Mouse (Mus musculus): ENCODE measurements at regions not wholly inside any gene's neighbourhood (a gene's known extent, or its start where the extent isn't known, plus 50 kb on each side); places are given as distances from the start of the nearest gene placed in this dataset.
A peak's percentile ranks its signal among the peaks of the same experiment; 100 is the strongest.
"Not testable (repeated sequence)": the region's sequence is repeated elsewhere in the genome, so short reads cannot be mapped to it uniquely, and the experiment has no call there.

DNA sequence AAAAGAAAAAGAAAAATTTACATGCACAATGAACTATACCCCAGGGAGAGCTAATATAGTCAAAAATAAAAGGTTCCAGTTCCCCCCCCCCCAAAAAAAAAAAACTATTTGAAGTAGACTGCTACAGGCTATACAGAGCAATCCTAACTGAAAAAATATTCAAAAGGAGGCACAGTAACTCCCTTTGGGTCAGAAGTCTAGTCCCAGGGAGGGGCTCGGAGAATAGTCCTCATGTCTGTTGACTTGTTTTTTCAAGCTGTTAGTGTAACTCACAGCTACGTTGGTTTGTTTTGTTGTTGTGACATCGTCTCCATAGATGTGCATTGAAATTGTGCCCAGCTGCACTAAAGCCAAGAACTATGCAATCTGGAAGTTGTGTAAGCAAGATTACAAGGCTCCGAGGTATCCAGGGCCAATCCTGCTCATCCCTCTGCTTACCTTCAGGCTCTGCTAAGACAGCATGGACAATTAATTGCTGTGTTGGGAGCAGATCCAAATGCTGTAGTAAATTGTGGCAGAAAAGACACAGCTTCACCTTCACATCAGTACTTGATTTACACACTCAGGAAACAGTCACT, 137.2 kb upstream of the Pnpt1 start:
- no peak for DNase-seq (ENCODE audit: low spot score in 2 of 2)

DNA sequence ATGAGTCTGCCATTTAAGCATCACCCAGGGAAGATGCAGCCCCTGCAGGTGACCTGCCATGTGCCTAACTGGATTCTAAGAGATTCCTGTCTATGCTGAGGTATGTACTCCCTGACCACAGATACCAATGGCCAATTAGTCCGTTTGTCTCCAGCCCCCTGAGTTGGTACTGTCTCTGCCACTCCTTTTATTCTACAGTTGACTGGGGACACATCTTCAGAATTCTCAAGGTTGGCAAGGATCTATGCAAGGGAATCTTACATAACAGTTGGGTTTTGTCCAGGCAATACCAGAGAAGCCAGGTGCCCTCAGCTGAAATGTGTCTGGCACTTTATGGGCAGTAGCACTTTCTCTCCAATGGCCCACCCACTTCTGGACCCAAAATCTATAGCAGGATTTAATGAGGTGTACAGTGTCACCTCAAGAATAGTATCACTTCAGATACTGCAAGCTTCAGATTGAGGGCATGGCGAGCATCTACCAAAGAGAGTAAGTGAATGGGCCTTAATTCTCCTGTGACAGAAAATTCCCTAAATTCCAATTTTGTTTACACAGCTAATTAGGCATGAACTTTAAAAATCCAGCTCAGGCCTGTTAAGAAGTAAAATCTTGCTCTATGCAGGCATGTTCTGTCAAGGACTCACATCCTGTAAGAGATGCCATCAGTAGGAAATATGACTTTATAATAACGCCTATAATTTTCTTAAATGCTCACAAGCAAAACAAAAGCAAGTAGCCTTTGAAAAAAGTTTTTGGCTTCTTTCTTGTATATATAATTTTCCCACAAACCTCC, 132.0 kb upstream of the Pnpt1 start:
- no peak for DNase-seq (ENCODE audit: low spot score in 2 of 2)

DNA sequence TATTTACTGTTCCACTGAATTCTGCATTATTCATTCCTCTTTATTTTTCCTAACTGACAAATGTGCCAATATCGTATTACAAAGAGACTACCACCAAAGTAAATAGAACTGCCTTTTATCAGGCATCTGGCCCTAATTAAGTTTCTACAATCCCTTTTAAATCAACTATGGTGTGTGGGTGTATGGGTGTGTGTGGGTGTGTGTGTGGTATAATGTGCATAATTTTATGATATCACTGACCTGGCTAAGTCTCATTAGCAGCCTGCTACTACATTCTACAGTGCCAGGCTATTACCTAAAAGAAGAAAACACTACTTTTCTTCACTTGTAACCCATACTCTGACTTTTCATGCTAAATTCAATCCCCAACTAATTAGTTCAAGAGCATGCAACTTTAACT, 131.3 kb upstream of the Pnpt1 start:
- DNase-seq (ENCODE audit: low spot score in 2 of 2): no peak

DNA sequence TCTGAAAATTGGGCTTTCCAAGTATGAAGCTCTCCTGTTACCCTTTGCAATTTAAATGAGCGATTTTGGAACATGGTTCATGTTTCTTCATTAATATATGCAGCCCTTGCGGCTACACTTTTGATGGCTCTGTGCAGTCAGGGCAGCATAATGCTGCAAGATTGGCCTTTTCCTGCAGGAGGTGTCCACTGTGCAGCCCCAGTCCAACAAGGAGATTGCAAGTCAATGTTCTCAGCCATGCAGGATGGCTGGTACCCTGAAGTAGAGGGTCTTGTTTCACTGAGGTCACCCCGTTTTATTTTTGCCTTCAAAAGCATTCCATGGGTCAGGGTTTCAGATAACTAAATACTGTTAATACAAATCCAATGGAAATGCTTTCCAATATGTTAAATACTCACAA, 130.9 kb upstream of the Pnpt1 start:
- DNase-seq (ENCODE audit: low spot score in 2 of 2): no peak

DNA sequence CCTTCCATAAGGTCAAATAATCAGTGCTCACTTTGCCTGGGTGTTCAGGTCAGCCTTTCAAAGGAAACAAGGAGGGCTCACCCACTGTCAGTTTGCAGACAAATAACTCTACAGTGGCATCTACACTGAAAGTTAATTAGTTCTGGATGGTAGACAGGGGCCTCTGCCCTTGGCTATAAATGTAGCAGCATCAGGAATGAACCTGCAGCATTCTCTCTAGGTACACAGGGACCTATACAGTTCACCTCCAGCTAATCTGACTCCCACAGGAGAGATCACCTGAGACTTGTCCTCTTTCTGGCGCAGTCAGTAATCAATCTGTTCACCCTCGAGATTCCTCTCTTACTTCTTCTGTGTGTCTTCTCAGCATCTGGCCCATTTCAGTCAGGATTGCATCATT, 130.3 kb upstream of the Pnpt1 start:
- DNase-seq (ENCODE audit: low spot score in 2 of 2): no peak

DNA sequence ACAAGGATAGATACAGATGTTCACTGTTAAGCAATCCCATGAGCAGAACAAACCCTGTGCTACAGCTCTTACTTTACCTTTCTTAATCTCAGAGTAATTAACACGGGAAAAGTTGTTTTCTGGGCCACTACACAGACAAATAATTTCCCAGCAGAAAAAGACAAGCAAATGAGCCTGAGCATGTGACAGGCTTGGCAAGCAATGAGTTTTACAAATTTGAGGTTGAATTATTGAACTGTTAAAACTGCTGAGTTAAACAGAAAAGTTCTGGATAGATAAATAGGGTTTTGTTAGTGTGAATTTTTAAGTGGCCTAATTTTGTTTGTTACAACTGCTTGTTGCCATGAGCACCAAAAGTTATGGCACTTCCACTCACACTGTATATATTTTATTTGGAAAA, 113.1 kb upstream of the Pnpt1 start:
- DNase-seq (ENCODE audit: low spot score in 2 of 2): peak in 1 of 2 experiments; percentile 2

DNA sequence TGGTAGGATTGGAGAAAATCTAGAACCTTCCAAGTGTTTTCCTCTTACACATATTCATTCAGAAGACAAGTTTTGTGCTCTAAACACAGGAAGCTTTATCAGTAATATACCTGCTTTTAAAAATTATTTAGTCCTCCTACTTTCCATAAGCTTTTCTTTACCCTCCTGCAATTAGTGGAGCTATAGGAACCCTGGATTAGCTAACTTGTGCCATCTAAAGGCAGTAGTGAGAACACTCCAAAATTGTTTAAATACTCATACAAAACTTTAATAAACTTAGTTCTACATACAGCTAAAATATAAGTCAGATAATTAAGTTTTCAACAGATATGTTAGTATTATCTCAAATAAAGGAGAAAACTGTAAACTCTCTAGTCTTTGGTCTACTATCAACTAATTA, 89.7 kb upstream of the Pnpt1 start:
- DNase-seq (ENCODE audit: low spot score in 2 of 2): no peak

DNA sequence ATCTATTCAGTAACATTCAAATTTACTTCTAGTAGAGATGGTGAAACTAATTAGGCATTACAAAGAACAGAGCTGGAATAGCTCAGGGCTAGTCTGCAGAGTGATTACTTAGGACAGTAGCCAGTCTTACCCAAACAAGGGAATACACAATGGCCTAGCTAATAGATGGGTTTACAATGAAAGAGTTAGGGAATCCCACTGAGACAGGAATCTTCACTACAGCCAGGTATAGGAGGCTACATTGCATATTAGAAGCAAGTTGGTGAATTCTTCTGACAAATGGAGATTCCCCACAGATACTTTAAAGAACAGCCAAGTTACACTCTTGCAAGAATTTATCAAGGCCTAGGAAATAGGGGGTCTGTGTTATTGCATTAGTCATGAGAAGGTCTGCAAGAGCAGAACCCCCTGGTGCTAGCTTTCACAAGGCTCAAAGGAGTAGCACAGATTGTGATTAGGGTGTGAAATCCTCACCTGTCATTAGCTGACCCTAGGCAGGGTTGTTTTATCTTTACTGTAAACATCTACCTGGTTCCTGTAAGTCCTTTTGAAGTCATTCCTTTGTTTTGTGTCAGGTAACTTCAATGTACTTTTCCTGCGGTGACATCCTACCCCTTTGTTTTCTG, 82.4 kb upstream of the Pnpt1 start:
- DNase-seq (ENCODE audit: low spot score in 2 of 2): not testable (repeated sequence)

DNA sequence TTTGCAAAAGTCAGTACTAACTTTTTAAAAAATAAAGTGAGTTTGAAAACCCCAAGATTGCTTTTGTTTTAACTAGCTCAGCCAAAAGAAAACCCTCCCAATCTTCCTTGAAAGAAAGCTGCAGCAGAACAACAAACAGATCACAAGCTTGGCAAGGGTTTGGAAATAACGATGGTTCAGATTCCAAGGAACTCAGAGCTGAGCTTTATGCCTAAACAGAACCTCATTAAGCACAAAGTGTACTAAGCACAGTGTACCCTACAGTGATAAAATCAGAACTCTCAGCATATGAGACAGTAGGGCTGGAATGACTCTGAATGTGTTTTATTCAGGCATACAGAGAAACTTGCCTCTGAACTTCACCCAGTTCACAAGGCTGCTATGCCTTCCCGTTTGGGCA, 77.9 kb upstream of the Pnpt1 start:
- DNase-seq (ENCODE audit: low spot score in 2 of 2): no peak

DNA sequence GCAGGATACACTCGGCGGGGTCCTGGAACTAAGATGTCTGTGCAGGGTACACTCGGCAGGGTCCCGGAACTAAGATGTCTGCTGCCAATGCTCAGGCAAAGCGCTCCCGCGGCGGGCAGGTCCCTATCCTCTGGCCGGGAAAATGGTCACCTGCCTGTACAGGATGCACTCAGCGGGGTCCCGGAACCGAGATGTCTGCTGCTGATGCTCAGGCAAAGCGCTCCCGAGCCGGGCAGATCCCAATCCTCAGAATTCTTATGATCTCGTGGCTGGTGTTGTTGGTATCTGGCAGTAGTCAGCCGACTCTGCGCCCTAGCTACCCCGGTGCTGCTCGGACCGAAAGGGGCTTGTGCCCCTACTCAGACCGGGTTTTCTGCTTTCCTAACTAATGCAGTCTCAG, 61.0 kb upstream of the Pnpt1 start:
- DNase-seq (ENCODE audit: low spot score in 2 of 2): not testable (repeated sequence)

DNA sequence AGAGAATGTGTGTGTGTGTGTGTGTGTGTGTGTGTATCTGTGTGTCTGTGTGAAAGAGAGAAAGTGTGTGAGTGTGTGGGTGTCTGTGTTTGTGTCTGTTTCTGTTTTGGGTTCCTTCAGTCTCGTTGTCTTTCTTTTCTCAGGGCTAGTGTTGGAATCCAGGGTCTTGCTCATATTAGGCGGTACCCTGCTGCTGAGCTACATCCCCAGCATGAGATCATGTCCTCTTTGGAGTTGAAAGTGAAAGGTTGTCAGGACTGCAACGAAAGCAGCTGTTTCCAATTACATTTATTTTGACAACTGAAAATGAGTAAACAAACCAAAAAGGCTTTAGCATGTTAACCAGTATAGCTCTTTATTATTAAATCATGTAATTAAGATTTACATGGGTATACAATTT, 58.3 kb upstream of the Pnpt1 start:
- DNase-seq (ENCODE audit: low spot score in 2 of 2): no peak
